Mouse (Mus musculus): ENCODE data around the gene Ap1m1. TPM values are rescaled to one million over a fixed set of nuclear protein-coding genes. Genes with fewer than 3 reads are reported as not detected.

Gene Ap1m1
- polyA plus RNA-seq, 1 experiment from 2014 or later: 57.0 TPM

DNA sequence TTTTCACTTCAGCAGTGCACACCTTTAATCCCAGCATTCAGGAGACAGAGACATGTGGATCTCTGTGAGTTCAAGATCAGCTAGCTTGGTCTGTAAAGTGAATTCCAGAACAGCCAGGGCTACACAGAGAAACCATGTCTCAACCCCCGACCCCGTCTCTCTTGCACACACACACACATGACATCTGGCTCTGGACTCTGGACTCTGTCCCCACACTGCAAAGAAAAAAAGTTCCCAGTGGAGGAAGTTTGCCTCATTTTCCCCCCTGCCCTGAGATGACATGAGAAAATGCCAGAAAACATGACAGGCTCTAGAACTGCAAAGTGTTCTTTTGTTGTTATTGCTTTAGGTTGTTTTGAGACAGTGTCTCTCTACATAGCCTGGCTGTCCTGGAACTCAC, 20.0 kb downstream of the Ap1m1 start:
- no peaks in the 10 kb centered on the region; the same call in 1 of the 2 replicates for H3K36me3 ChIP-seq (replicated peaks)
- no peaks in the 10 kb centered on the region for H3K9me3 ChIP-seq (replicated peaks)
- H3K4me2 ChIP-seq: no peak overlapping the region
- H3K27ac ChIP-seq (replicated peaks): no peak overlapping the region
- no peak overlapping the region for H3K4me3 ChIP-seq (replicated peaks)
- no peak overlapping the region for H3K9ac ChIP-seq
- no peak for ATAC-seq (ENCODE audit: insufficient read depth)
- WGBS (ENCODE audit: insufficient replicate concordance): 52% methylated on average over 2 of the region's 2 CpGs
- peaks cover 5% of the 10 kb centered on the region; the same call in 1 of the 2 replicates for H3K4me1 ChIP-seq (replicated peaks)
- H3K27me3 ChIP-seq: no peaks in the 10 kb centered on the region

DNA sequence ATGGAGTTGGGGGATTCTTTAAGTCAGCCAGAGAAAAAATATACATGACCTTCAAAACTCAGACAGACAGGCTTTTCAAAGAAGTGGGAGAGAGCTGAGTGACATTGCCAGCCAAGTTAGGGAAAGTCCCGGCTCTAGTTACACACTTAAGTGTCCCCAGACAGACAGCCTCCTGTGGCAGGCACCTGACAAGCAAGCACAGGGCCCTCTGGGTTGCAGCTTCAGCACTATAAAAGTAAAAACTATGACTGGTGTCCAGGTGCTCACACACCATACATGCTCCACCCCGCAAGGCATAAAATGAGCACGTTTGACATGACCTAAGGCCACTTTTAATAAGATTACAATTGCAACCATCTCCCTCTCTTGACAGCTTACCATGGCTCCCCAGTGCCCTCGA, 20.8 kb downstream of the Ap1m1 start:
- WGBS (ENCODE audit: insufficient replicate concordance): 55% methylated on average over 4 of the region's 4 CpGs
- no peak for ATAC-seq (ENCODE audit: insufficient read depth)
- H3K27me3 ChIP-seq: no peaks in the 10 kb centered on the region
- no peak overlapping the region for H3K27ac ChIP-seq (replicated peaks)
- H3K4me2 ChIP-seq: no peak overlapping the region
- no peak overlapping the region for H3K4me3 ChIP-seq (replicated peaks)
- no peak overlapping the region for H3K9ac ChIP-seq
- no peaks in the 10 kb centered on the region; the same call in 1 of the 2 replicates for H3K36me3 ChIP-seq (replicated peaks)
- H3K4me1 ChIP-seq (replicated peaks): peaks cover 5% of the 10 kb centered on the region; the same call in 1 of the 2 replicates
- H3K9me3 ChIP-seq (replicated peaks): no peaks in the 10 kb centered on the region

GRCm38 (mm10) chr8:72261019-72261418, 21.2 kb downstream of the Ap1m1 start:
- H3K4me3 ChIP-seq (replicated peaks): no peak overlapping the region

DNA sequence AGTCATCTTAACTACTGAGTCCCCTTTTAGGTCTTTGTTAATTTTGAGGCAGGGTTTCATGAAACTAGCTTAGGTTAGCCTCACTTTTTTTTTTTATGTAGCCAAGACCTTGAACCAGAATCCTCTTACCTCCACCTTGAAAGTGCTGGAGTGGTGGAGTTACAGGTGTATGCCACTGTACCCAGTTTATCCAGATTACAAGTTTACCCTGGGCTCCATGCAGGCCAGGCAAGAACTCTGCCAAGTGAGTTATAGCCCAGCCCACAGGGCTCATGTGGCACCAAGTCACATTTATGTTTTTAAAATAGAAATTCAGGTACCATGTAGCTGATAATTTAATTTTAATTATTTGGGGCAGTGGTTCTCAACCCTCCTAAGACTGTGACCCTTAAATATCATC, 21.6 kb downstream of the Ap1m1 start:
- Histone ChIP-seq H3K27me3 (no peaks in the 10 kb centered on the region), H3K27ac (replicated peaks) (no peak overlapping the region), H3K9me3 (replicated peaks) (no peaks in the 10 kb centered on the region), H3K9ac (no peak overlapping the region), H3K36me3 (replicated peaks) (no peaks in the 10 kb centered on the region; the same call in 1 of the 2 replicates), H3K4me2 (no peak overlapping the region), H3K4me3 (replicated peaks) (no peak overlapping the region), H3K4me1 (replicated peaks) (peaks cover 5% of the 10 kb centered on the region; the same call in 1 of the 2 replicates)
- no peak for ATAC-seq (ENCODE audit: insufficient read depth)

More at GRCm38 (mm10) chr8:72261019-72261418, 21.2 kb downstream of the Ap1m1 start:
- peaks cover 5% of the 10 kb centered on the region; the same call in 1 of the 2 replicates for H3K4me1 ChIP-seq (replicated peaks)
- no peaks in the 10 kb centered on the region; the same call in 1 of the 2 replicates for H3K36me3 ChIP-seq (replicated peaks)
- no peaks in the 10 kb centered on the region for H3K9me3 ChIP-seq (replicated peaks)
- no peak overlapping the region for H3K27ac ChIP-seq (replicated peaks)
- no peaks in the 10 kb centered on the region for H3K27me3 ChIP-seq
- no peak for ATAC-seq (ENCODE audit: insufficient read depth)
- WGBS (ENCODE audit: insufficient replicate concordance): 23% methylated on average over 2 of the region's 2 CpGs
- no peak overlapping the region for H3K4me2 ChIP-seq
- no peak overlapping the region for H3K9ac ChIP-seq

DNA sequence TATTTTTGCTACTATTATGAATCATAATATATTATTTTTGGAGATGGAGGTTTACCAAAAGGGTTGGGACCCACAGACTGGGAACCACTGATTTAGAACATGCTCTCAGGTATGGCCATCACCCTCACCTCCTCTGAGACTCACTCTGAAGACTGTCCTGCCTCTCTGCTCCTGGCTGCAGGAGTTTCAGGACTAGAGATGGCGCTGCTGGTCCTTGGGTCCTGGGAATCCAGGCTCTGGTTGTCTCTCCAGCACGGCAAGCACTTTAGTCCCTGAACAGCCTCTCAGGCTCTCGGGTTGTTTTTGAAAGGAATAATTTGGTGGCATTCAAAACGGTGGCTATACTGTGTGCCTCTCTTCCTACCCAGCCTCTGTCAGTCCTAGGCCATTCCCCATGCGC, 22.1 kb downstream of the Ap1m1 start:
- 49% methylated on average over 5 of the region's 5 CpGs for WGBS (ENCODE audit: insufficient replicate concordance)
- Histone ChIP-seq H3K27me3 (no peaks in the 10 kb centered on the region), H3K4me3 (replicated peaks) (no peak overlapping the region), H3K9ac (no peak overlapping the region), H3K36me3 (replicated peaks) (no peaks in the 10 kb centered on the region), H3K27ac (replicated peaks) (no peak overlapping the region), H3K4me2 (no peak overlapping the region), H3K4me1 (replicated peaks) (peaks cover 5% of the 10 kb centered on the region; the same call in 1 of the 2 replicates), H3K9me3 (replicated peaks) (no peaks in the 10 kb centered on the region)
- ATAC-seq (ENCODE audit: insufficient read depth): no peak

DNA sequence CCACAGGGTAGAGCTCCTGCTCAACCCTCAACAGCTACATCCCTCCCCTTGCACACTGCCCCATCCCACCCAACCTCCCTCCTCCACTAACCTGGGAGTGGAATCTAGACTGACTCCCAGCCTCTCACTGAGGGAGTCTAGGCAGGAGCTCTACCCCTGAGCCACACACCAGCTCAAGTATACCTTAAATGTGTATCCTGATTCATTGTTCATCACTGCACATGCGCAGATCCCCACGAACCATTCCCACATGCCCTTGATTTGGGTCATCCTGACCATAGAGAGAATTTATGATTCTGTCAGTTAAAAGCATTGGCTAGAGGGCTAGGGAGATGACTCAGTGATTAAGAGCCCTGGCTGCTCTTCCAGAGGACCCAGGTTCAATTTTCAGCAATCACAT, 22.9 kb downstream of the Ap1m1 start:
- Histone ChIP-seq H3K4me2 (no peak overlapping the region), H3K9ac (no peak overlapping the region), H3K36me3 (replicated peaks) (no peaks in the 10 kb centered on the region), H3K27me3 (no peaks in the 10 kb centered on the region), H3K4me1 (replicated peaks) (peaks cover 9% of the 10 kb centered on the region), H3K4me3 (replicated peaks) (no peak overlapping the region), H3K9me3 (replicated peaks) (no peaks in the 10 kb centered on the region), H3K27ac (replicated peaks) (no peak overlapping the region)
- no peak for ATAC-seq (ENCODE audit: insufficient read depth)
- WGBS (ENCODE audit: insufficient replicate concordance): 66% methylated on average over 2 of the region's 2 CpGs

DNA sequence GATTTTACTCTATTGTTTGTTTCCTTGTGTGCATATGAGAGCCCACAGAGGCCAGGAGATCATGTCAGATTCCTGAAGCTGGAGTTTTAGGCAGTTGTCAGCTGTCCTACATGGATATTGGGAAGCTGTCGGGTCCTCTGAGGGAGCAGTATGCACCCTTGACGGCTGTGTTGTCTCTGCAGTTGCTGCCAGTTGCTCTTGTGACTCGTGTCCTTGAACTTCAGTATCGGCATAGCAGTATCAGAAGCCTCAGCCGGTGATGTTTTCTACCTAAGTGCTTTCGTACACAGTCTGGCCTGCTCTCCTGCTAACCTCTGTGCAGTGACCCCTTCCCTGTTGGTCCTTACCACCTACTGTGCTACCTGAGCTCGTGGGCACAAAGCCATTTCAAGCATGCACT, 23.6 kb downstream of the Ap1m1 start:
- ATAC-seq (ENCODE audit: insufficient read depth): no peak
- peaks cover 16% of the 10 kb centered on the region for H3K4me1 ChIP-seq (replicated peaks)
- no peaks in the 10 kb centered on the region for H3K36me3 ChIP-seq (replicated peaks)
- no peaks in the 10 kb centered on the region for H3K27me3 ChIP-seq
- no peak overlapping the region for H3K27ac ChIP-seq (replicated peaks)
- H3K9ac ChIP-seq: no peak overlapping the region
- no peak overlapping the region for H3K4me2 ChIP-seq
- 57% methylated on average over 7 of the region's 7 CpGs for WGBS (ENCODE audit: insufficient replicate concordance)
- no peaks in the 10 kb centered on the region for H3K9me3 ChIP-seq (replicated peaks)
- H3K4me3 ChIP-seq (replicated peaks): no peak overlapping the region

GRCm38 (mm10) chr8:72265342-72265741, 25.5 kb downstream of the Ap1m1 start:
- no peak overlapping the region for H3K4me2 ChIP-seq
- no peak for ATAC-seq (ENCODE audit: insufficient read depth)
- H3K36me3 ChIP-seq (replicated peaks): no peaks in the 10 kb centered on the region
- H3K4me1 ChIP-seq (replicated peaks): peaks cover 23% of the 10 kb centered on the region
- no peak overlapping the region for H3K4me3 ChIP-seq (replicated peaks)
- H3K9ac ChIP-seq: no peak overlapping the region
- no peaks in the 10 kb centered on the region for H3K27me3 ChIP-seq
- no peaks in the 10 kb centered on the region for H3K9me3 ChIP-seq (replicated peaks)
- H3K27ac ChIP-seq (replicated peaks): no peak overlapping the region
- 33% methylated on average over 6 of the region's 7 CpGs for WGBS (ENCODE audit: insufficient replicate concordance)

DNA sequence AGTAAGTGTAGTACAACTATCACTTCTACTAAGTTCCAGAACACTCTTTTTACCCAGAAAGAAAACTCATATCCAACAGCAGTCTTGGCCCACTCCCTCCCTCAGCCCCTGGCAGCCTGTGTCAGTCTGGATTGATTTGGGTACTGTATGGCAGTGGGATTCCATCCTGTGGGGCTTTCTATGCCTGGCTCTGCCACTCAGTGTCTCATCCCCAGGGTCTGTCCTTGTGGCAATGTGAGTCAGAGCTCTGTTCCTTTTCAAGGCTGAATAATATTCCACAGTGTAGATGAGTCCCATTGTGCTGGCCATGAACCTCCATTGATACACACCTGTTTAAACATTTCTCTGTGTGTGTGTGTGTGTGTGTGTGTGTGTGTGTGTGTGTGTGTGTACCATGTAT, 26.9 kb downstream of the Ap1m1 start:
- no peak overlapping the region for H3K9ac ChIP-seq
- ATAC-seq (ENCODE audit: insufficient read depth): no peak
- H3K4me2 ChIP-seq: no peak overlapping the region
- H3K4me3 ChIP-seq (replicated peaks): no peak overlapping the region
- no peaks in the 10 kb centered on the region for H3K9me3 ChIP-seq (replicated peaks)
- H3K4me1 ChIP-seq (replicated peaks): peaks cover 29% of the 10 kb centered on the region
- H3K27me3 ChIP-seq: no peaks in the 10 kb centered on the region
- no peak overlapping the region for H3K27ac ChIP-seq (replicated peaks)
- no peaks in the 10 kb centered on the region for H3K36me3 ChIP-seq (replicated peaks)

GRCm38 (mm10) chr8:72267106-72267505, 27.3 kb downstream of the Ap1m1 start:
- Histone ChIP-seq H3K27ac (replicated peaks) (no peak overlapping the region), H3K4me1 (replicated peaks) (peaks cover 33% of the 10 kb centered on the region), H3K4me3 (replicated peaks) (no peak overlapping the region), H3K4me2 (no peak overlapping the region), H3K27me3 (no peaks in the 10 kb centered on the region), H3K36me3 (replicated peaks) (no peaks in the 10 kb centered on the region), H3K9ac (no peak overlapping the region), H3K9me3 (replicated peaks) (no peaks in the 10 kb centered on the region)
- WGBS (ENCODE audit: insufficient replicate concordance): 96% methylated on average over 8 of the region's 8 CpGs
- ATAC-seq (ENCODE audit: insufficient read depth): no peak

DNA sequence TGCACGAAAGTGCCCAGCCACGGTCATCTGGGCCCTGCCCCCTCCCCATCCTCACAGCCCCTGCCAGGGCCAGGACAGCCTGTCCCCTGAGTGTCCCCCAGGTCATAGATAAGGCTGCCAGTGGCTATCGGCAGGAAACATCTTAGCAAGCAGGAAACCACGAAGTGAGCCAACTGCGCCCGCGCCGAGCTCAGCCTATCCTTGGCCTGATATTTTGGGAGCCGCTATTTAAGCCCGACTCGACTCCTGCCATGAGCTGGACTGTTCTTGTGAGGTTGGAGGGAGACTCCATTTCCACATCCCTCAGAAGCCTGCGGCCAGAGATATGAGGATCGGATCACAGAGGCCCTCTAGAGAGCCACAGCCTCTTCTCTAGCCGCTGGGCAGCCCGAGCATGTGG, 28.5 kb downstream of the Ap1m1 start:
- Histone ChIP-seq H3K36me3 (replicated peaks) (no peaks in the 10 kb centered on the region), H3K4me2 (peak overlapping the region; percentile 53), H3K9me3 (replicated peaks) (no peaks in the 10 kb centered on the region), H3K9ac (0 out of 2 replicates have a peak overlapping the region, but pooled peaks have one; percentile 37), H3K27ac (replicated peaks) (peak overlapping the region; percentile 62), H3K4me1 (replicated peaks) (peaks cover 35% of the 10 kb centered on the region), H3K27me3 (no peaks in the 10 kb centered on the region), H3K4me3 (replicated peaks) (peak overlapping the region; percentile 17; the same call in 1 of the 2 replicates)
- WGBS (ENCODE audit: insufficient replicate concordance): 11% methylated on average over 15 of the region's 15 CpGs
- ATAC-seq (ENCODE audit: insufficient read depth): peak; percentile 74

DNA sequence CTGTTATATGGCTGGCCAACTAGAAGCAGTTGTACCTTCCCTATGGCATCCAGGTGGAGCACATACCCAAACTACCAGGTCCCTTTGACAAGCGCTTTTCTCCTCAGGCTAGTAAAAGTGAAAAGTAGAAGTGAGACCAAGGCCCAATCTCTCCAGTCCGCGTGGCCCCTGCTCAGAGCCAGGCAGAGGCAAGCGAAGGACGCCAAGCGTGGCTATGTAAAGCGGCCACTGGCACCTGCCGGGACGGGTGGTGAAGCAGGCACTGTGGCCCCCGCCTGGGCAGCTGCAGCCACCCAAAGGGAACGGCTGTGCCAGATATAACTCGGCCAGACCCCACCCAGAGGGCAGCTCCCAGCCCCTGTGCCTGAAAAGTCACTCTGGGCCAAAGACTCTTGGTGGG, 30.8 kb downstream of the Ap1m1 start:
- no peak overlapping the region for H3K27ac ChIP-seq (replicated peaks)
- H3K4me2 ChIP-seq: no peak overlapping the region
- no peaks in the 10 kb centered on the region for H3K9me3 ChIP-seq (replicated peaks)
- H3K36me3 ChIP-seq (replicated peaks): no peaks in the 10 kb centered on the region
- H3K9ac ChIP-seq: no peak overlapping the region
- peaks cover 35% of the 10 kb centered on the region for H3K4me1 ChIP-seq (replicated peaks)
- 67% methylated on average over 12 of the region's 12 CpGs for WGBS (ENCODE audit: insufficient replicate concordance)
- no peak for ATAC-seq (ENCODE audit: insufficient read depth)
- no peaks in the 10 kb centered on the region for H3K27me3 ChIP-seq
- H3K4me3 ChIP-seq (replicated peaks): no peak overlapping the region

All from liver, embryonic 15.5 days (tissue).